Mouse (Mus musculus) frontal cortex, postnatal 14 days (tissue): ENCODE measurements around the gene Col9a2.

Experiments
- DNase-seq, 2 experiments: peaks; one replicate each; pipeline ENCODE4 v3.0.0; 2022; ENCODE audit warnings: low spot score in 2 of 2

The Col9a2 gene

DNA sequence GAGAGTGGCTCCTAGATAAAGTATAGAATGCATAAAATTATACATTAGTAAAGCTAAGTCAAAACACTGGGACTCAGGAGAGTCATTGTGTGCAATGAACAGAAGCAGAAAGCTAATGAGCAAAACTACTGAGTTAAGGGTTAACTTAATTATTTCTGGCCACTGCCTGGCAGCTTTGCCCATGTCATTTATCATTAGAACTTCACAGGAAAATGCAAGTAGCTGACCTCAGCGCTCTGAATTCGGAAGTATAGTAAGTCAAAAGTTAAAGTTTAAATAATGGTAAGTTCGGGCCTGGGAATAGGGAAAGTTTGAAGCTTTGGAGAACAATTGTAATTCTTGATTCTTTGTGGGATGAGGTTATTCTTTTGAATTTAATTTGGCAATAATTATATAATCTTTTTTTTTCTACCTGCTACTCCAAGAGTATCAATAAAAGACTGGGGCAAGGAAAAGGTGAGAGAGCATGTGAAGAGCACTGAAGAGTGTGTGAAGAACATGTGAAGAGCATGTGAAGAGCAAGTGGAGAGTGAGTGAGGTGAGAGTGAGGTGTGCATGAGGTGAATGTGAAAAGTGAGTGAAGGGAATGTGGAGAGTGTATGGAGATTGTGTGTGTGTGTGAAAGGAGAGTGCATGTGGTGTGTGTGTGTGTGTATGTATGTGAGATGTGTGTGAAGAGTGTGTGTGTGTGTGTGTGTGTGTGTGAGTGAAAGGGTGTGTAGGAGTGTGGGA, 38.9 kb downstream of the Col9a2 start:
- DNase-seq = no peak

DNA sequence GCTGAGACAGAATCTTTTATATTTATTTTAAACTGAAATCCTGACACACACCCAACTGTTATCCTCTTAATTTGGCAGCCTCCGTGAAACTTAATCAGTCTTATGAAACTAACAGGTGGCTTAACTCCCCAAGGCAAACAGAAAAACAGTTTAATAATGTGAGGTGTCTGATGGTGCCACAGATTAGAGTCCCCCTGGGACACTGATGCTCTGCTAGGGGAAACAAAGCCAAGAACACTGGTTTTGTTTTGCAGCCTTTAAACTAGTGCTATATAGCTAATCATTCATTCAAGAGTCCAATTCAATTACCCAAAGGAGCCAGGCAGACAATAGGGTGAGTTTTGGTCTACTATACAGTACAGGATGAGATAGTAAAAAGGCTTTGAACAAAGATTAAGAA, 41.2 kb downstream of the Col9a2 start:
- no peak for DNase-seq

DNA sequence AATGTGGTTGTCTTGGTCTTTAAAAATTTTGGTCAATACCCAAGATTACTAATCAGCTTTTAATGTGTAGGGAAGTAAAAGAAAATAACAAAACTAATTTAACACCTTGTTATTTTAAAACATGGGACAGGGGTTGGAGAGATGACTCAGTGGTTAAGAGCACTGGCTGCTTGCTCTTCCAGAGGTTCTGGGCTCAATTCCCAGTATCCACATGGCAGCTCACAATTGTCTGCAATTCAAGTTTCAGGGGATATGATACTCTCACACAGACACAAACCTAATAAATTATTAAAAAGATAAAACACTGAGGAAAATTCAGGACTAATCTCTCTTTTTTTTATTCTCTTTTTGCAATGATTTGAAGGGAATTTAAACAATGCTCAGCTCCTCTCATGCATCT, 45.3 kb downstream of the Col9a2 start:
- DNase-seq = no peak

DNA sequence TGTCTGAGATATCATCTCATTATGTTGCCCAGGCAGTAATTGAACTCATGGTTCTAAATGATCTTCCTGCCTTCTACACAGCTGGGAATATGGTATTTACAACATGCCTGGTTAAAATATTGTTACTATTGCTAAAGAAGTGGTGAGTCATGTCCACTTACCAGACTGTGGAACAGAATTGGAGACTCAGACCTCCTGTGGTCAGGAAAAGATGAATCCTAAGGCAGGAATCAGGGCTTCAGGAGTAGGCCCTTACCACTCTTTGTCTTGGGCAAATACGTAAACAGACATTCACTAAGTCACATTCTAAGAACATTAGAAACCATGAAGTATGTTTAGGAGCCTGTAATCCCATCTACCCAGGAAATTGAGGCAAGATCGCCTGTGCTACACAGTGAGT, 49.5 kb downstream of the Col9a2 start:
- DNase-seq = no peak

- no peak for DNase-seq
Measured at GRCm38 (mm10) chr4:121090211-121090610, 51.0 kb downstream of the Col9a2 start.

- DNase-seq = peak; percentile 76 to 83
Measured at GRCm38 (mm10) chr4:121097650-121098378, 58.6 kb downstream of the Col9a2 start, which contains the start of gene Zmpste24. Zmpste24 (minus strand) TSS chr4:121098241.

DNA sequence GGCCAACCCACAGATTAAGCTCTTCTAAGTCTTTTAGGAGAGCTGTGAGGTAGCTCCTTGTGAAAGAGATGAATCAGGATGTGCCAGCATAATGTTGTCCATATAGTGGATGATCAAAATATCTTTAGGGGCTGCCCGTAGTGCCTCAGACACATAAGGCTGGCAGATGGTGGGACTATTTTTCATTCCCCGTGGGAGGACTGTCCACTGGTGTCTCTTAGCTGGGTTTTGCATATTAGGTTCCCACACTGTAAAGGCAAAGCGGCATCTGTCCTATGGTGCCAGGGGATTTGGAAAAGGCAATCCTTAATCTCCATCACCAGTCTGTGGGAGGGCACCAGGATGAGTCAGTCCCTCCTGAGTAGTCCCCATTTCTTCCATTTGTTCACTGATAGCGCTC, 64.1 kb downstream of the Col9a2 start:
- DNase-seq = peak; percentile 36 to 42
